Mouse (Mus musculus) bone marrow, adult 2 months (tissue): ENCODE data around the gene Cyb5r4.

Experiments
- CTCF ChIP-seq: fragments of 200-500 bp; IDR thresholded peaks from 2 replicates; pipeline ENCODE4 v1.5.1; 2011; ENCODE audit warnings: low read length, control low read depth; ENCODE audit not compliant: control insufficient read depth, insufficient read depth
- POLR2A ChIP-seq: fragments of 200-500 bp; IDR thresholded peaks from 2 replicates; pipeline ENCODE4 v1.6.1; 2011; ENCODE audit warnings: low read depth, mild to moderate bottlenecking, control low read depth, low read length, borderline replicate concordance; ENCODE audit not compliant: control insufficient read depth

DNA sequence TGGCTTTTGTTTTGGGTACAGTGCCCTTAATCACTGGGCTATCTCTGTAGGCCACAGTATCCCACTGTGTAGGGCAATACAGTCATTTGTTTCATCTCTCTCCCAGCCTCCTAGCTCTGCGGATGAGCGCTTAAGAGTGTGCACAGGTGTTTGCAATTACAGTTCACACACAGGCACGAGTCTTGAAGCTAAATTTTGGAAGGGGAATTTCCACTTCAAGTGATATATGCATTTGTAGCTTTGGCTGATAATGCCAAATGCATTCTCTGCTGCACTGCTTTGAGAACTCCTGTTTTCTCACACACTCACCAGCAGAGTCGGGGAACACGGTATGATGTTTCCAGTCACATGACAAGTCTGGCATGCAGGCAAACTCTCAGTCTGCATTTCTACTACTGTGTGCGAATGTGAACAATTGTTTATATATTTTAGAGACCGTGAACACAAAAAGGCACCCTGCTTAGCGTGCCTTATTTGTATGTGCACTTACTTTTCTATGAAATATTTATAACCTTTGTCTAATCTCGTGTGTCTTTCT lies 100.2 kb downstream of the Cyb5r4 start:
- no peak for TF ChIP-seq CTCF
- TF ChIP-seq POLR2A = no peak
